Mouse (Mus musculus): ENCODE measurements around the gene Cacul1. TPM values are rescaled to one million over a fixed set of nuclear protein-coding genes. Genes with fewer than 3 reads are reported as not detected.
A peak's percentile ranks its signal among the peaks of the same experiment; 100 is the strongest.

Cacul1 gene
- total and polyA plus RNA-seq, 2 experiments, result 12.2 to 28.1 TPM

DNA sequence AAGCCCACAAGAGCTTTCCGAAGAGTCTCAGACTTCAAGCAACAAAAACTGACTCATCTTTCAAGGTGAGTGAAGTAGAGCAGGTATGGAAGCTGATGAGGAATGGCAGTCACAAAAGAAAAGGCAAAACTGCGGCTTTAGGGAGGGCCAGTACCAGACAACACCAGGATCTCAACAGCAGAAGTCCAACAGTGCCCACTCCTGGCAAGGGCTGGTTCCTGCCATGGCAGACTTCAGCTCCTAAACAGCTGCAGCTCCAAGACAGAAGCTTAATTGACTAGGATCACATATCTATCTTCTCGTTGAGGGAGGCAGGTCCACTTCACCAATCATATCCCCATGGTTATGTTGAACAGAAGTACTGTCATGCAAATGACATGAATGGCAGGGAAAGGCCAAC lies 67.4 kb downstream of the Cacul1 start:
- no peak for TF ChIP-seq POLR2A (IDR thresholded peaks at IDR 0.05; ENCODE audit: extremely low read depth, insufficient read depth, low read length)
- TF ChIP-seq CTCF (IDR thresholded peaks at IDR 0.05; ENCODE audit: low read depth, low read length), result 0 out of 2 replicates have a peak, but pooled peaks have one; percentile 23
- Histone ChIP-seq H3K36me3 (ENCODE audit: control insufficient read depth, insufficient read depth, low read length) (no peaks in the 10 kb centered on the region), H3K79me2 (ENCODE audit: control insufficient read depth, insufficient read depth, low read length) (no peaks in the 10 kb centered on the region), H3K27ac (replicated peaks; ENCODE audit: insufficient read depth, low read depth, low read length) (no peak overlapping the region), H3K4me3 (ENCODE audit: insufficient read depth, low read depth, low read length) (no peak overlapping the region), H3K9ac (ENCODE audit: low read depth, low read length) (no peak overlapping the region), H3K27me3 (ENCODE audit: control insufficient read depth, insufficient read depth, low read length) (no peaks in the 10 kb centered on the region), H3K4me1 (ENCODE audit: control insufficient read depth, insufficient read depth, low read length) (no peaks in the 10 kb centered on the region)
- DNase-seq (ENCODE audit: extremely low read depth, low read depth, low spot score), result no peak
- 70% methylated on average over 3 of the region's 3 CpGs for WGBS

DNA sequence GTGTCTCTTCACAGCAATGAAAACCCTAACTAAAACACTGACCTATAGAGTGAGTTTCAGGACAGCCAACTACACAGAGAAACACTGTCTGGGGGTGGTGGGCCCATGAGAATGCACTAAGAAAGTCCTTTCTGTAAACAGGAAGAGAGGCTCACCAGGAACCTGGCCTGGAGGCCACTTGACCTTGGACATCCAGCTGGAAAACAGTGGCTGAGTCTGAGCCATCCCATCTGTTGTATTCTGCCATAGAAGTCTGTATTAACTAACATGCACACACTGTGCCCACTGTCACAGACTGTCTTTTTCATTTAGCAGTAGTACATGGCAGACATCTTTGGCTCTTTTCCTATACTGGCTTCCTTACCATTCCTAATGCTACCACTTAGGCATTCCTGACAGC lies 80.6 kb downstream of the Cacul1 start:
- no peaks in the 10 kb centered on the region for H3K79me2 ChIP-seq (ENCODE audit: control insufficient read depth, insufficient read depth, low read length)
- DNase-seq (ENCODE audit: extremely low read depth, low read depth, low spot score), result no peak
- H3K9ac ChIP-seq (ENCODE audit: low read depth, low read length), result no peak overlapping the region
- TF ChIP-seq CTCF (IDR thresholded peaks at IDR 0.05; ENCODE audit: low read depth, low read length), result no peak
- no peak for TF ChIP-seq POLR2A (IDR thresholded peaks at IDR 0.05; ENCODE audit: extremely low read depth, insufficient read depth, low read length)
- no peaks in the 10 kb centered on the region for H3K36me3 ChIP-seq (ENCODE audit: control insufficient read depth, insufficient read depth, low read length)
- H3K27me3 ChIP-seq (ENCODE audit: control insufficient read depth, insufficient read depth, low read length), result no peaks in the 10 kb centered on the region; the same call in 1 of the 2 replicates
- no peaks in the 10 kb centered on the region for H3K4me1 ChIP-seq (ENCODE audit: control insufficient read depth, insufficient read depth, low read length)
- H3K4me3 ChIP-seq (ENCODE audit: insufficient read depth, low read depth, low read length), result no peak overlapping the region
- H3K27ac ChIP-seq (replicated peaks; ENCODE audit: insufficient read depth, low read depth, low read length), result no peak overlapping the region

DNA sequence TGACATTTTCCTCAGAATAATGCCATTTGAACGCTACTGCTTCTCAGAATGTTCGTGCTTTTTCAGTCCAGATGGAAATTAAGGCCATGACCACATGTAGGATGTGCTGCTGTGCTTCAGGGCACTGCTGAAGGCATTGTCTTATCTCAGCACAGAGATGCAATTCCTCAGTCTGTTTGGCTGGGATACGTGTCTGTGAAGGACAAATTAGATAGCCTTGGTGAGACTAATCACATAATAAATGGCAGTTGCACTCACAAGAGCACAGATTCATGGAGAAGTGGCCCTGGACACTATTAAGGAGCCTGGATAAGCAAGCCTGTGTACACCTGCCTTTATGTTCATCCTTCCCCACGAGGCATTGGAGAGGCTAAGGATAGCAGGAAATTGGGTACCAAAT lies 83.7 kb downstream of the Cacul1 start:
- TF ChIP-seq POLR2A (IDR thresholded peaks at IDR 0.05; ENCODE audit: extremely low read depth, insufficient read depth, low read length) (no peak), CTCF (IDR thresholded peaks at IDR 0.05; ENCODE audit: low read depth, low read length) (no peak)
- DNase-seq (ENCODE audit: extremely low read depth, low read depth, low spot score), result no peak
- 72% methylated on average over 4 of the region's 4 CpGs for WGBS

DNA sequence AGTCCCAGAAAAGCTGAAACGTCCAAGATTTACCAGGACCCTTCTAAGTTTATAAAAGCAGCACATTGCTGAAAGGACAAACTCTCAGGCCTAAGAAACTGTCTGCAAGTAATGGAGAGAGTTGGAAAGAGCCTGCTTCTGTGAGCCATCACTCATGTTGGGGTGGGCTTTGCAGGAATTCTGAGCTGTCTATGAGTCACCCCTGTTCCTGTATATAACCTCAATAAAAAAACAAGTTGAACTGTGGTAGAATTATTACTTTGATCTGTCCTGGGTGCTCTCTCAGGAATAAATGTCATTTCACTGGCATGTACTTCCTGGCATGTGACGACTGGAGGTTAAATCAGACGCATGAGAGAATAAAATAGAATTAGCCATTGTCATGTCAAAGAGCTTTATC lies 85.1 kb downstream of the Cacul1 start:
- Histone ChIP-seq H3K27ac (replicated peaks; ENCODE audit: insufficient read depth, low read depth, low read length) (no peak overlapping the region), H3K9ac (ENCODE audit: low read depth, low read length) (no peak overlapping the region), H3K27me3 (ENCODE audit: control insufficient read depth, insufficient read depth, low read length) (no peaks in the 10 kb centered on the region; the same call in 1 of the 2 replicates), H3K36me3 (ENCODE audit: control insufficient read depth, insufficient read depth, low read length) (no peaks in the 10 kb centered on the region), H3K79me2 (ENCODE audit: control insufficient read depth, insufficient read depth, low read length) (no peaks in the 10 kb centered on the region), H3K4me3 (ENCODE audit: insufficient read depth, low read depth, low read length) (no peak overlapping the region), H3K4me1 (ENCODE audit: control insufficient read depth, insufficient read depth, low read length) (no peaks in the 10 kb centered on the region)
- WGBS, result 55% methylated on average over 3 of the region's 3 CpGs
- TF ChIP-seq CTCF (IDR thresholded peaks at IDR 0.05; ENCODE audit: low read depth, low read length) (no peak), POLR2A (IDR thresholded peaks at IDR 0.05; ENCODE audit: extremely low read depth, insufficient read depth, low read length) (no peak)
- no peak for DNase-seq (ENCODE audit: extremely low read depth, low read depth, low spot score)

More for the DNA sequence above, 83.7 kb downstream of the Cacul1 start:
- Histone ChIP-seq H3K36me3 (ENCODE audit: control insufficient read depth, insufficient read depth, low read length) (no peaks in the 10 kb centered on the region), H3K27ac (replicated peaks; ENCODE audit: insufficient read depth, low read depth, low read length) (no peak overlapping the region), H3K4me1 (ENCODE audit: control insufficient read depth, insufficient read depth, low read length) (no peaks in the 10 kb centered on the region), H3K27me3 (ENCODE audit: control insufficient read depth, insufficient read depth, low read length) (no peaks in the 10 kb centered on the region; the same call in 1 of the 2 replicates), H3K4me3 (ENCODE audit: insufficient read depth, low read depth, low read length) (no peak overlapping the region), H3K9ac (ENCODE audit: low read depth, low read length) (no peak overlapping the region), H3K79me2 (ENCODE audit: control insufficient read depth, insufficient read depth, low read length) (no peaks in the 10 kb centered on the region)

DNA sequence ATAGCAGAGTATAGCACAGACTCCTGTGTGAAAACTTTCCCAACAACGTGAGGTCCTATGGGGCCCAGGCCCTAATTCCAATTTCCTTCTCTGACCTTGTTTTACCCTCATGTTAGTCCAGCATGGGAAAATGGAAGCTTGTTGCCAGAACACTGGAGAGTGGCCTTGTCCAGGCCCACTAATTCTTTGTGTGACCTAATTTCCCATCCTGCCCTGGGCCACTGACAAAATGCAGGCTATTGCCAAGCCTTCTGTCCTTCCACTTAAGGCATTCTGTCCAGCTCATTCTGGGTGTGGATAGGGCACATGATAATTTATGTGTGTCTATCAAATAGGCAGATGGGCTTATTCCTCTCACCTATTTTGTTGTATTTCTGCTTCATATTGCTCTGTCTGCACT lies 91.3 kb downstream of the Cacul1 start:
- DNase-seq (ENCODE audit: extremely low read depth, low read depth, low spot score), result no peak
- no peak for TF ChIP-seq CTCF (IDR thresholded peaks at IDR 0.05; ENCODE audit: low read depth, low read length)
- no peak for TF ChIP-seq POLR2A (IDR thresholded peaks at IDR 0.05; ENCODE audit: extremely low read depth, insufficient read depth, low read length)
- Histone ChIP-seq H3K4me3 (ENCODE audit: insufficient read depth, low read depth, low read length) (no peak overlapping the region), H3K4me1 (ENCODE audit: control insufficient read depth, insufficient read depth, low read length) (no peaks in the 10 kb centered on the region), H3K27me3 (ENCODE audit: control insufficient read depth, insufficient read depth, low read length) (no peaks in the 10 kb centered on the region), H3K36me3 (ENCODE audit: control insufficient read depth, insufficient read depth, low read length) (no peaks in the 10 kb centered on the region), H3K27ac (replicated peaks; ENCODE audit: insufficient read depth, low read depth, low read length) (no peak overlapping the region), H3K79me2 (ENCODE audit: control insufficient read depth, insufficient read depth, low read length) (no peaks in the 10 kb centered on the region), H3K9ac (ENCODE audit: low read depth, low read length) (no peak overlapping the region)
- 84% methylated on average over 1 of the region's 1 CpGs for WGBS

DNA sequence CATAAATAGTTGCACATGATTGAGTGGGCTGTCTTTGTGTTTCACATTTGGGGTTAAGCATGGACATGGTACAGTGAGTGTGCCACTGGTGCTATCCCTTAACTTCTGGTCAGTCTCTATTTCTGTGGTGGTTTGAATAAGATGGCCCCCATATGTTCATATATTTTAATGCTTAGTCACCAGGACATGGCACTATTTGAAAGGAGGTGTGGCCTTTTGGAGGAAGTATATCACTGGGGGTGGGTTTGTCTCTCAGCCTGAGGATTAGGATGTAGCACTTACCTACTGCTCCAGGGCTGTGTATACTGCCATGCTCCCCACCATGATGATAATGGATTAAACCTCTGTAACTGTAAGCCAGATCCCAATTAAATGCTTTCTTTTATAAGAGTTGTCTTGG lies 95.6 kb downstream of the Cacul1 start:
- DNase-seq (ENCODE audit: extremely low read depth, low read depth, low spot score), result no peak
- Histone ChIP-seq H3K27ac (replicated peaks; ENCODE audit: insufficient read depth, low read depth, low read length) (no peak overlapping the region), H3K9ac (ENCODE audit: low read depth, low read length) (no peak overlapping the region), H3K36me3 (ENCODE audit: control insufficient read depth, insufficient read depth, low read length) (no peaks in the 10 kb centered on the region), H3K27me3 (ENCODE audit: control insufficient read depth, insufficient read depth, low read length) (no peaks in the 10 kb centered on the region), H3K4me1 (ENCODE audit: control insufficient read depth, insufficient read depth, low read length) (no peaks in the 10 kb centered on the region), H3K79me2 (ENCODE audit: control insufficient read depth, insufficient read depth, low read length) (no peaks in the 10 kb centered on the region), H3K4me3 (ENCODE audit: insufficient read depth, low read depth, low read length) (no peak overlapping the region)
- no peak for TF ChIP-seq POLR2A (IDR thresholded peaks at IDR 0.05; ENCODE audit: extremely low read depth, insufficient read depth, low read length)
- no peak for TF ChIP-seq CTCF (IDR thresholded peaks at IDR 0.05; ENCODE audit: low read depth, low read length)

Measured in liver, adult 2 months (tissue).